Mouse (Mus musculus) G1E (cell line): Measurements from ENCODE around the gene Krtap4-7.
"Not testable (repeated sequence)": the region's sequence is repeated elsewhere in the genome, so short reads cannot be mapped to it uniquely, and the experiment has no call there.

Source experiments
- CTCF ChIP-seq: IDR thresholded peaks from 2 replicates; pipeline ENCODE4 v1.5.1; 2012; ENCODE audit warnings: low read depth, low read length, inconsistent platforms, mixed read lengths
- POLR2AphosphoS5 ChIP-seq: IDR thresholded peaks from 2 replicates; pipeline ENCODE4 v1.6.1; 2012; ENCODE audit warnings: low read depth, low read length, inconsistent platforms; ENCODE audit not compliant: insufficient replicate concordance
- TAL1 ChIP-seq: conservative IDR thresholded peaks from 2 replicates; pipeline ENCODE4 v1.6.1; 2012; ENCODE audit warnings: low read depth, low read length, inconsistent platforms, mixed read lengths

DNA sequence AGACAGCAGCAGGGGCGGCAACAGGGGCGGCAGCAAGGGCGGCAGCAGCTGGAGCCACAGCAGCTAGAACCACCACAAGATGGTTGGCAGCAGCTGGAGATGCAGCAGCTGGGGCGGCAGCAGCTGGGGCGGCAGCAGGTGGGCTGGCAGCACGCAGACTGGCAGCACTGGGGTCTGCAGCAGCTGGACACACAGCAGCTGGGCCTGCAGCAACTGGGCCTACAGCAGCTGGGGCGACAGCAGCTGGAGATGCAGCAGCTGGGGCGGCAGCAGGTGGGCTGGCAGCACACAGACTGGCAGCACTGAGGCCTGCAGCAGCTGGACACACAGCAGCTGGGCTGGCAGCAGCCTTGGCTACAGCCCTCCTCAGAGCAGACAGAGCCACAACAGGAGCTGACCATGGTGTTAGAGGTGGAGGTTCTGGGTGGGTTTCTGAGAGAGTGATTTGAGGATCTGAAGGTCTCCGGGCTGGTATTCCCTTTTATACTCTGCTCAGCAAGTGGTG is at the start of gene Krtap4-7:
- not testable (repeated sequence) for TF ChIP-seq POLR2AphosphoS5, TAL1, CTCF
